Mouse (Mus musculus) liver, postnatal 0 days (tissue): ENCODE results near the gene Dync1li2. TPM values are rescaled to one million over a fixed set of nuclear protein-coding genes. Genes with fewer than 3 reads are reported as not detected.

Experiments used
- ATAC-seq: fragments of 200-750 bp; cut with Nextera tagmentation; 2 replicates; pipeline ENCODE4 v1.8.0; 2017; ENCODE audit warnings: mild to moderate bottlenecking, moderate library complexity
- DNase-seq: peaks from one replicate; pipeline ENCODE4 v3.0.0-alpha.2; 2016
- H3K27ac ChIP-seq: fragments of 300-500 bp; sonication (generic); 2 replicates; pipeline ENCODE4 v1.5.1; 2014; ENCODE audit warnings: antibody characterized with exemption, moderate library complexity, mild to moderate bottlenecking, low read depth
- H3K27me3 ChIP-seq: fragments of 300-500 bp; sonication (generic); 2 replicates; pipeline ENCODE4 v1.6.1; 2014; ENCODE audit warnings: low read length, control low read depth, mixed read lengths; ENCODE audit not compliant: insufficient read depth
- H3K36me3 ChIP-seq: fragments of 300-500 bp; sonication (generic); replicated peaks from 2 replicates; pipeline ENCODE4 v1.6.1; 2014; ENCODE audit warnings: mild to moderate bottlenecking, control low read depth, low read length, moderate library complexity, mixed read lengths; ENCODE audit not compliant: insufficient read depth
- H3K4me1 ChIP-seq: fragments of 300-500 bp; sonication (generic); 2 replicates; pipeline ENCODE4 v1.6.1; 2014; ENCODE audit warnings: antibody characterized with exemption, mild to moderate bottlenecking, control low read depth; ENCODE audit not compliant: insufficient read depth
- H3K4me2 ChIP-seq: fragments of 300-500 bp; sonication (generic); 2 replicates; pipeline ENCODE4 v1.6.1; 2014; ENCODE audit warnings: low read depth, mild to moderate bottlenecking, low read length, moderate library complexity, mixed read lengths
- H3K4me3 ChIP-seq: fragments of 300-500 bp; sonication (generic); 2 replicates; pipeline ENCODE4 v1.5.1; 2014; ENCODE audit warnings: low read depth, low read length
- H3K9ac ChIP-seq: fragments of 300-500 bp; sonication (generic); replicated peaks from 2 replicates; pipeline ENCODE4 v1.6.1; 2014; ENCODE audit warnings: mild to moderate bottlenecking, moderate library complexity
- H3K9me3 ChIP-seq: fragments of 300-500 bp; sonication (generic); 2 replicates; pipeline ENCODE4 v1.6.1; 2016; ENCODE audit warnings: mild to moderate bottlenecking, control low read depth, low read length, mixed read lengths
- CTCF ChIP-seq: sonication (generic); IDR thresholded peaks from 2 replicates; pipeline ENCODE4 v1.5.1; 2016; ENCODE audit warnings: antibody characterized with exemption, low read depth
- EP300 ChIP-seq: IDR thresholded peaks from 2 replicates; pipeline ENCODE4 v1.6.1; 2016; ENCODE audit warnings: antibody characterized with exemption, low read depth, mild to moderate bottlenecking
- WGBS: fragments of 180-500 bp; shearing (Covaris S2); extraction: QIAGEN DNeasy Blood & Tissue Kit; methylation state at CpG from one replicate; pipeline ENCODE4 v1.1.7; 2014; ENCODE audit not compliant: insufficient replicate concordance; 5-methylcytosine and 5-hydroxymethylcytosine counted together
- polyA plus RNA-seq: library from polyadenylated mRNA; unstranded; fragments of >200 nt; fragmentation: Nextera tagmentation; extraction: Ambion mirVana; gene quantifications from 2 replicates; pipeline ENCODE4 v1.2.1, GENCODE M21; 2015

Gene Dync1li2
- polyA plus RNA-seq, 1 experiment from 2014 or later = 8.4 TPM

DNA sequence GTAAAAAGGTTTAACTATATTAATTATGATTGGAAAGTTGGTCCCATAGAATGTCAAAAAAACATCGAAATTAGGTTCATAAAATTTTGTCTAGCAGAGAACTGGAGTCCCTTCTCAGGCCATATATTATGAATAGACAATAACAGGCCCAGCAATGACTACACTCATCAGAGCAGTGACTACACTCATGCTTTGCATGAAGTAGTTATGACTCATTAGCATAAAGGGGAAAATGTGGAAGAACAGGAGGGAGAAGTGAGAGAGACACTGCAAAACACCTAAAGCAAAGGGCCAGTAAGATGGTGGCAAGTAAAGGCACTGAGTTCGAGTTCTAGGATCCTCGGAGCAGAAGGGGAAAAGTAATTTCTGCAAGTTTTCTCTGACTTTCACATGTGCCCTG lies 3.2 kb upstream of the Dync1li2 start:
- H3K4me2 ChIP-seq = no peak overlapping the region
- 66% methylated on average over 3 of the region's 3 CpGs for WGBS
- H3K36me3 ChIP-seq = no peaks in the 10 kb centered on the region
- ATAC-seq (no peak), DNase-seq (no peak)
- H3K4me3 ChIP-seq = no peak overlapping the region
- no peaks in the 10 kb centered on the region for H3K9me3 ChIP-seq
- H3K4me1 ChIP-seq = peaks cover 14% of the 10 kb centered on the region
- no peak overlapping the region for H3K9ac ChIP-seq
- no peak overlapping the region for H3K27ac ChIP-seq
- no peak for TF ChIP-seq EP300
- TF ChIP-seq CTCF = no peak
- no peaks in the 10 kb centered on the region for H3K27me3 ChIP-seq

DNA sequence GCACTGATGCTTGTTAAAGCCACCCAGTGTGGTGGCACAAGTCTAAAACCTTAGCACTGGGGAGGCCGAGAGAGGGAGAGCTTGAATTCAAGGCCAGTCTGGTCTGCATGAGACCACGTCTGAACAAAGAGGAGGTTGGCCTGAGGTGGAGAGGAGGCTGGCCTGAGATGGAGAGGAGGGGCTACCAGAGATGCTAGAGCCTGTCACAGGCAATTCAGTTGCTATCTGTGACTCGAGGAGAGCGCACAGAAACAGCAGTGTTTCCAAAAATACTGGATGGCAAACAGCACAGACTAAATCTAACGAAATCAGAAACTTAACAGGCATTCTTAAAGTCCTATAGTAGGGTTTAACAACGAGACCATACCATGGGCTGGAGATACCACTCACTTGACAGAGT lies 2.4 kb upstream of the Dync1li2 start:
- no peak overlapping the region for H3K4me2 ChIP-seq
- WGBS = 55% methylated on average over 6 of the region's 6 CpGs
- ATAC-seq (no peak), DNase-seq (no peak)
- peaks cover 2% of the 10 kb centered on the region for H3K36me3 ChIP-seq
- H3K9ac ChIP-seq = no peak overlapping the region
- no peaks in the 10 kb centered on the region for H3K9me3 ChIP-seq
- H3K4me1 ChIP-seq = peaks cover 16% of the 10 kb centered on the region
- no peaks in the 10 kb centered on the region for H3K27me3 ChIP-seq
- H3K27ac ChIP-seq = no peak overlapping the region
- H3K4me3 ChIP-seq = no peak overlapping the region
- TF ChIP-seq EP300 = no peak
- no peak for TF ChIP-seq CTCF

DNA sequence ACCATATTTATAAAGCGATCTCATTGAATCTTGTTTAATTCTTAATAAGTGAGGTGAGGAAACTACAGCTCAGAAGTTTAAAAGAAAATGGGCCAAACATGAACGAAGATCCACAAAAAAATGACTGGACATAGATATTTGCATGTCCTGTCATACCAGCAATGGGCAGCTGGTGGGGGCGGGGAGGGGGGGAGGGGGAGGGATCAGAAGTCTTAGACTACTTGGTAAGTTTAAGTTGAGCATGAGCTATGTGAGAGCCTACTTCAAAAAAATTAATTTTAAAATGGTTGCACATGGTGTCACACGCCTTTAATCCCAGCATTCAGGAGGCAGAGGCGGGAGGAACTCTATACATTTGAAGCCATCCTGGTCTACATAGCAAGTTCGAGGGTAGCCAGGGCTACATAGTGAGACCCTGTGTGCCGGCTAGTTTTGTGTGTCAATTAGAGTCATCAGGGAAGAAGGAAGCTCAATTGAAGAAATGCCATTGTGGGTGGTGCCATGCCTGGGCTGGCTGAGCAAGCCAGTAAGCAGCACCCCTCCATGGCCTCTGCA lies 355 bp upstream of the Dync1li2 start:
- H3K4me3 ChIP-seq = peak overlapping the region; percentile 100
- no peaks in the 10 kb centered on the region for H3K9me3 ChIP-seq
- 60% methylated on average over 7 of the region's 7 CpGs for WGBS
- H3K4me1 ChIP-seq = peaks cover 16% of the 10 kb centered on the region
- ATAC-seq = peak; percentile 9; the same call in 1 of the 2 replicates
- no peak for TF ChIP-seq EP300
- DNase-seq = no peak
- no peaks in the 10 kb centered on the region for H3K27me3 ChIP-seq
- H3K36me3 ChIP-seq = peaks cover 21% of the 10 kb centered on the region
- peak overlapping the region; percentile 94 for H3K4me2 ChIP-seq
- peak overlapping the region; percentile 96 for H3K9ac ChIP-seq
- peak overlapping the region; percentile 92 for H3K27ac ChIP-seq

DNA sequence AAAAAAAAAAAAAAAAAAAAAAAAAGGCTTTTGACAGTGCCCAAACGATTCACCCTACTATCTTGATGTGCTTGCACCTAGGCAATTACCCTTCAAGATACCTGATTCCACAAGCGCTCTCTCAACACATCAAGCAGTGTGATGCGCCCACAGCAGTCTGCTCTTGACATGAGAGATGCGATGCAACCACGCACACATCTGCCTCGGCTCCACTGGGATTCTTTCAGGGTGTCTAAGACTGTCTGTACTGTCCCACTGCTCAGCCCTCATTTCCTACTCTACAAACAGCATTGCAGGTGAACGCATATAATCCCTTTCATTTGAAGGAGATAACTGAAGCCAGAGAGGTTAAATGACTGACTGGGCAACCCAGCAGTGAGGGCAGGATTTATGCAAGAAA lies 1.2 kb downstream of the Dync1li2 start:
- peak overlapping the region; percentile 94 for H3K4me2 ChIP-seq
- peak overlapping the region; percentile 96 for H3K9ac ChIP-seq
- no peaks in the 10 kb centered on the region for H3K9me3 ChIP-seq
- no peaks in the 10 kb centered on the region for H3K27me3 ChIP-seq
- 56% methylated on average over 7 of the region's 7 CpGs for WGBS
- peak overlapping the region; percentile 100 for H3K4me3 ChIP-seq
- H3K4me1 ChIP-seq = peaks cover 16% of the 10 kb centered on the region
- TF ChIP-seq EP300 = no peak
- TF ChIP-seq CTCF = no peak
- ATAC-seq (no peak), DNase-seq (no peak)
- peaks cover 35% of the 10 kb centered on the region for H3K36me3 ChIP-seq
- H3K27ac ChIP-seq = no peak overlapping the region

DNA sequence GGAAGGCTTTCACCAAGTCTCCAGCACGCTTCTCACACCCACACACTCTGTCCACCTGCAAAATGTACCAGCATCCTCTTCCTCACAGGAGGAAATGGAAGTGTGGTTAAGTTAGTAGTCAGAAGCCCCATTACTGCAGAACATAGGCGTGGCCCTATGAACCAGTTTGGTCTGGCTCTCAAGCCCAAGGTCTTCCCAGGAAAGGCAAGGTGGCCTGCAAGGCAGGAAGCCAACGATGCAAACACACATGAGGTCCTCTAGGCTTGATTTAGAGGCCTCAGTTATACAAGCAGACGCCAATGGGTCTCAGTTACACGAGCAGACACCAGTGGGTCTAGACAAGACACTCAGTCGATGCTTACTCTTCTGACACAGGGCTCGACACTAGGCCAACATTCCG lies 3.4 kb downstream of the Dync1li2 start:
- no peak overlapping the region for H3K27ac ChIP-seq
- no peak for TF ChIP-seq EP300
- no peak for TF ChIP-seq CTCF
- DNase-seq (no peak), ATAC-seq (no peak)
- H3K4me1 ChIP-seq = peaks cover 21% of the 10 kb centered on the region
- 93% methylated on average over 8 of the region's 8 CpGs for WGBS
- H3K36me3 ChIP-seq = peaks cover 55% of the 10 kb centered on the region
- no peak overlapping the region for H3K4me3 ChIP-seq
- H3K27me3 ChIP-seq = no peaks in the 10 kb centered on the region
- no peak overlapping the region for H3K9ac ChIP-seq
- H3K9me3 ChIP-seq = no peaks in the 10 kb centered on the region
- H3K4me2 ChIP-seq = no peak overlapping the region

DNA sequence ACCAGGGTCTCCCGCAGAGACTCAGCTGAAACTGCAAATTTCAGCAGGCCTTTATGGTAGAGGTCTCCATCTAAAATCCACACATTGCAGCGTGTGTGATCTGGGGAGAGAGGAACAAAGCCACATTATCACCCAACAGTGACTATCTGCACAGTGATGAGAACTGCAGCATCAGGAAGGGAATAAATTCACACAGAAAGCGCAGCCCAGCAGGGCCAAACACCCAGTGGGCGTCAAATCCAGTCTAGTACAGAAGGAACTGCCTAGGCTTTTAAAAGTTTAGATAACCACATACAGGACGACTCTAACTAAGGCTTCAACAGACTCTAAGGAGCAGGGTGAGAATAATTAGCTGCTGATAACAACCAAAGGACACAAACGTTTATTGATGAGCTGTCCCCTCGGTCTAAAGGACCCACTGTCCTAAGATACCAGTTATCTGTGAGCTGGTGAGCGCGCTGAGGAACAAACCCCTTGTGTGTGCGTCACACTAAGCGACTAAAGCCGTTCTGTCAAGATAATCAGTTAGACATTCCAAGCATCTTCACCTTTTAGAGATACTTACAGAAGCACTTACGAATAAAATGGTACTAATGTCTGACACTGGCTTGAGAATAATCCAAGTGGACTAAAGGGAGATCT lies 5.2 kb downstream of the Dync1li2 start:
- WGBS = 83% methylated on average over 13 of the region's 13 CpGs
- H3K27me3 ChIP-seq = no peaks in the 10 kb centered on the region
- TF ChIP-seq EP300 (no peak), CTCF (no peak)
- no peak for DNase-seq
- no peaks in the 10 kb centered on the region for H3K9me3 ChIP-seq
- H3K36me3 ChIP-seq = peaks cover 68% of the 10 kb centered on the region
- no peak overlapping the region for H3K4me3 ChIP-seq
- H3K9ac ChIP-seq = no peak overlapping the region
- peaks cover 27% of the 10 kb centered on the region for H3K4me1 ChIP-seq
- ATAC-seq = no peak
- no peak overlapping the region for H3K4me2 ChIP-seq
- no peak overlapping the region for H3K27ac ChIP-seq
